Mouse (Mus musculus) gastrocnemius, postnatal 4 days (tissue): ENCODE measurements at regions not wholly inside any gene's neighbourhood (a gene's known extent, or its start where the extent isn't known, plus 50 kb on each side); places are given as distances from the start of the nearest gene placed in this dataset.
A peak's percentile ranks its signal among the peaks of the same experiment; 100 is the strongest.

Source experiments
- DNase-seq, 2 experiments: peaks; one replicate each; pipeline ENCODE4 v3.0.0; 2021 to 2022; ENCODE audit warnings: low spot score in 2 of 2, mixed read lengths in 2 of 2

GRCm38 (mm10) chr1:91734731-91735130 is 66.5 kb upstream of the Twist2 start:
- no peak for DNase-seq

- DNase-seq: no peak
Observed at GRCm38 (mm10) chr1:91735436-91735835, 65.8 kb upstream of the Twist2 start.

- DNase-seq: peak in 1 of 2 experiments; percentile 2
Observed at GRCm38 (mm10) chr1:91740661-91741060, 60.6 kb upstream of the Twist2 start.

- peak in 1 of 2 experiments; percentile 1 for DNase-seq
Observed at GRCm38 (mm10) chr1:91742031-91742430, 59.2 kb upstream of the Twist2 start.

- DNase-seq: peak in 1 of 2 experiments; percentile 25
Observed at GRCm38 (mm10) chr1:91742914-91743313, 58.3 kb upstream of the Twist2 start.

- DNase-seq: no peak
Observed at GRCm38 (mm10) chr1:91744076-91744475, 57.2 kb upstream of the Twist2 start.

- DNase-seq: no peak
Observed at GRCm38 (mm10) chr1:91744701-91745100, 56.6 kb upstream of the Twist2 start.

- DNase-seq: no peak
Observed at GRCm38 (mm10) chr1:91747583-91747982, 53.7 kb upstream of the Twist2 start.
